Mouse (Mus musculus) forebrain, embryonic 16.5 days (tissue): ENCODE measurements around the gene Mal. TPM values are rescaled to one million over a fixed set of nuclear protein-coding genes. Genes with fewer than 3 reads are reported as not detected.

Experiments
- ATAC-seq: fragments of 200-750 bp; cut with Nextera tagmentation; 2 replicates; pipeline ENCODE4 v1.8.0; 2017; ENCODE audit warnings: mild to moderate bottlenecking, moderate library complexity
- H3K27ac ChIP-seq: fragments of 300-500 bp; sonication (generic); 2 replicates; pipeline ENCODE4 v1.5.1; 2014; ENCODE audit warnings: low read length, control low read depth
- H3K27me3 ChIP-seq: fragments of 300-500 bp; sonication (generic); replicated peaks from 2 replicates; pipeline ENCODE4 v1.6.1; 2014; ENCODE audit warnings: low read length; ENCODE audit not compliant: control insufficient read depth, insufficient read depth
- H3K36me3 ChIP-seq: fragments of 300-500 bp; sonication (generic); 2 replicates; pipeline ENCODE4 v1.6.1; 2014; ENCODE audit not compliant: control insufficient read depth, insufficient read depth
- H3K4me1 ChIP-seq: fragments of 300-500 bp; sonication (generic); replicated peaks from 2 replicates; pipeline ENCODE4 v1.6.1; 2014; ENCODE audit warnings: low read length; ENCODE audit not compliant: control insufficient read depth, insufficient read depth
- H3K4me2 ChIP-seq: fragments of 300-500 bp; sonication (generic); 2 replicates; pipeline ENCODE4 v1.6.1; 2014; ENCODE audit warnings: mild to moderate bottlenecking, low read length, control low read depth
- H3K4me3 ChIP-seq: fragments of 300-500 bp; sonication (generic); replicated peaks from 2 replicates; pipeline ENCODE4 v1.5.1; 2014; ENCODE audit warnings: mild to moderate bottlenecking, low read length, control low read depth
- H3K9ac ChIP-seq: fragments of 300-500 bp; sonication (generic); replicated peaks from 2 replicates; pipeline ENCODE4 v1.6.1; 2014; ENCODE audit warnings: low read depth, low read length, control low read depth
- H3K9me3 ChIP-seq: fragments of 300-500 bp; sonication (generic); 2 replicates; pipeline ENCODE4 v1.6.1; 2016; ENCODE audit warnings: low read length; ENCODE audit not compliant: control insufficient read depth
- WGBS: fragments of 180-500 bp; shearing (Covaris S2); extraction: QIAGEN DNeasy Blood & Tissue Kit; methylation state at CpG from one replicate; pipeline ENCODE4 v1.1.7; 2014; 5-methylcytosine and 5-hydroxymethylcytosine counted together
- polyA plus RNA-seq: library from polyadenylated mRNA; unstranded; fragments of >200 nt; fragmentation: Nextera tagmentation; extraction: Ambion mirVana; gene quantifications from 2 replicates; pipeline ENCODE4 v1.2.1, GENCODE M21; 2015

Mal gene
- polyA plus RNA-seq, 1 experiment from 2014 or later, result 0.72 TPM

GRCm38 (mm10) chr2:127652805-127653204, 3.7 kb downstream of the Mal start:
- Histone ChIP-seq H3K27ac (no peak overlapping the region), H3K27me3 (peaks cover 38% of the 10 kb centered on the region), H3K9ac (no peak overlapping the region), H3K4me2 (no peak overlapping the region), H3K4me3 (no peak overlapping the region), H3K4me1 (peaks cover 7% of the 10 kb centered on the region), H3K36me3 (no peaks in the 10 kb centered on the region), H3K9me3 (no peaks in the 10 kb centered on the region)
- WGBS, result 91% methylated on average over 2 of the region's 2 CpGs
- no peak for ATAC-seq

DNA sequence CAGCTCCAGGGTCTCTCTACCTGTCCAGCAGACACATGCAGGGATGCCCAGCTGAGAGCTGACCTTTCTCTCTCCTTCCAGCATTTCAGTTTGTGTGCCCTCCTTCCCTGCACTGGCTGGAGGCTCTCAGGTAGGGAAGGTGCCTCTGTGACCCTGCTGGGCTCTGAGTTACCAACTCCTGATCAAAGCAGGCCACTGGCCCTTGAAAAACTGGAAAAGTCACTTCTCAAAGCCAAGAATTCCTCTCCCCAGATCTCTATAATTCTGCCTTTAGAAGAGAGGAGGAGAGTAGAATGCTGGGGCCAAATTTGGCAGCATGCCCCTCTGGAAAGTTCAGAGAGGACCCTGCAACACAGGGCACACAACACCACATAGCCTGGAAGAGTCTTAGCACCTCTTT, 4.2 kb downstream of the Mal start:
- no peak overlapping the region for H3K9ac ChIP-seq
- peaks cover 7% of the 10 kb centered on the region for H3K4me1 ChIP-seq
- H3K36me3 ChIP-seq, result no peaks in the 10 kb centered on the region
- ATAC-seq, result no peak
- H3K27me3 ChIP-seq, result peaks cover 33% of the 10 kb centered on the region
- H3K9me3 ChIP-seq, result no peaks in the 10 kb centered on the region
- H3K27ac ChIP-seq, result no peak overlapping the region
- no peak overlapping the region for H3K4me2 ChIP-seq
- no peak overlapping the region for H3K4me3 ChIP-seq

- Histone ChIP-seq H3K9me3 (no peaks in the 10 kb centered on the region), H3K27me3 (peaks cover 28% of the 10 kb centered on the region), H3K4me2 (no peak overlapping the region), H3K27ac (no peak overlapping the region), H3K36me3 (no peaks in the 10 kb centered on the region), H3K4me1 (peaks cover 7% of the 10 kb centered on the region), H3K4me3 (no peak overlapping the region), H3K9ac (no peak overlapping the region)
- WGBS, result 75% methylated on average over 5 of the region's 5 CpGs
- ATAC-seq, result no peak
Measured at GRCm38 (mm10) chr2:127651601-127652000, 4.9 kb downstream of the Mal start.

DNA sequence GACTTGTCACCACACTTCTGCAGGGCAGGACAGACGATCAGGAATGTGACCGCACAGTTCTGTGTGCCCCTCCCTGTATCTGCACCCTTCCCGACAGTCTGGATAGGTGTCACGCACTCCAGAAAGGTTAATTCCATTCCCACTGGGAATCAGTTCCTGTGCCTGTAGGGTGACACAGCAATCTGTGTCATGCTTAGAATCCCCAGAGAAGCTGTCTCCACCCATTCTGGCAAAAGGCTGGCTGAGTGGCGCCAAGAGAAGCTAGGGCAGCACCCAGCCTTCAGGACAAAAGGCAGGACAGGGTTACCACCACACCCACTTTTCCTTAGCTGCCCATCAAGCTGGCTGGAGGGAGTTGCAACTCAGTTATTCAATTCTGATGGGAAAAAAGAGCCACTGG, 6.6 kb downstream of the Mal start:
- Histone ChIP-seq H3K4me2 (no peak overlapping the region), H3K36me3 (no peaks in the 10 kb centered on the region), H3K27me3 (peaks cover 11% of the 10 kb centered on the region), H3K4me3 (no peak overlapping the region), H3K4me1 (no peaks in the 10 kb centered on the region), H3K27ac (no peak overlapping the region), H3K9me3 (no peaks in the 10 kb centered on the region), H3K9ac (no peak overlapping the region)
- 80% methylated on average over 5 of the region's 5 CpGs for WGBS
- no peak for ATAC-seq

- Histone ChIP-seq H3K36me3 (no peaks in the 10 kb centered on the region), H3K4me1 (no peaks in the 10 kb centered on the region), H3K27ac (no peak overlapping the region), H3K9ac (no peak overlapping the region), H3K27me3 (no peaks in the 10 kb centered on the region; the same call in 1 of the 2 replicates), H3K4me3 (no peak overlapping the region), H3K4me2 (no peak overlapping the region), H3K9me3 (no peaks in the 10 kb centered on the region)
- 90% methylated on average over 6 of the region's 6 CpGs for WGBS
- no peak for ATAC-seq
Measured at GRCm38 (mm10) chr2:127648145-127648544, 8.3 kb downstream of the Mal start.

GRCm38 (mm10) chr2:127646875-127647274, 9.6 kb downstream of the Mal start:
- H3K9me3 ChIP-seq, result no peaks in the 10 kb centered on the region
- no peak overlapping the region for H3K27ac ChIP-seq
- no peak overlapping the region for H3K9ac ChIP-seq
- H3K4me3 ChIP-seq, result no peak overlapping the region
- no peaks in the 10 kb centered on the region for H3K4me1 ChIP-seq
- WGBS, result 71% methylated on average over 5 of the region's 5 CpGs
- no peak for ATAC-seq
- H3K27me3 ChIP-seq, result no peaks in the 10 kb centered on the region
- no peaks in the 10 kb centered on the region for H3K36me3 ChIP-seq
- no peak overlapping the region for H3K4me2 ChIP-seq

- no peak overlapping the region for H3K9ac ChIP-seq
- H3K27ac ChIP-seq, result no peak overlapping the region
- no peak overlapping the region for H3K4me2 ChIP-seq
- no peak overlapping the region for H3K4me3 ChIP-seq
- no peaks in the 10 kb centered on the region for H3K9me3 ChIP-seq
- no peaks in the 10 kb centered on the region for H3K36me3 ChIP-seq
- no peaks in the 10 kb centered on the region for H3K27me3 ChIP-seq
- ATAC-seq, result no peak
- 74% methylated on average over 19 of the region's 19 CpGs for WGBS
- H3K4me1 ChIP-seq, result no peaks in the 10 kb centered on the region
Measured at GRCm38 (mm10) chr2:127643728-127644704, 12.5 kb downstream of the Mal start.

DNA sequence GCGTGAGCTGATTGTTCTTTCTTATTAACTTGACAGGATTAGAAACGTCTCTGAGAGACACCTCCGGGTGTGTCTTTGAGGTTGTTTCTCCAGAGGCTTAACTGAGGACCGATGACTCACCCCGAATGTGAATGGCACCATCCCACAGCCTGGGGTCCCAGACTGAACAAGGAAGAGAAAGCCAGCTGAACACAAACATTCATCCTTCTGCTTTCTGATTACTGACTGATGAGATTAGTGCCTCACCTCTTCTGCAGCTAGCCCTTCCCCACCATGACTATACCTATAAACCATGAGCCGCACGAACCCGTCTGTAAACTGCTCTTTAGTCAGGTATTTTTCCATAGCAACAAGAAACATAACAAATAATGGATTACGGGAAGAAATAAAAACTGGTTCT, 17.5 kb downstream of the Mal start:
- H3K36me3 ChIP-seq, result no peaks in the 10 kb centered on the region
- no peak overlapping the region for H3K27ac ChIP-seq
- 60% methylated on average over 9 of the region's 9 CpGs for WGBS
- H3K4me1 ChIP-seq, result no peaks in the 10 kb centered on the region
- H3K9ac ChIP-seq, result no peak overlapping the region
- no peak overlapping the region for H3K4me2 ChIP-seq
- H3K27me3 ChIP-seq, result no peaks in the 10 kb centered on the region
- ATAC-seq, result no peak
- H3K4me3 ChIP-seq, result no peak overlapping the region
- H3K9me3 ChIP-seq, result no peaks in the 10 kb centered on the region

GRCm38 (mm10) chr2:127635581-127635980, 20.9 kb downstream of the Mal start:
- Histone ChIP-seq H3K9me3 (no peaks in the 10 kb centered on the region), H3K4me3 (no peak overlapping the region), H3K4me1 (no peaks in the 10 kb centered on the region), H3K4me2 (no peak overlapping the region), H3K27ac (no peak overlapping the region), H3K27me3 (no peaks in the 10 kb centered on the region), H3K9ac (no peak overlapping the region), H3K36me3 (no peaks in the 10 kb centered on the region)
- WGBS, result 75% methylated on average over 6 of the region's 6 CpGs
- ATAC-seq, result no peak
